Mouse (Mus musculus): ENCODE measurements around the gene Gpr137. TPM values are rescaled to one million over a fixed set of nuclear protein-coding genes. Genes with fewer than 3 reads are reported as not detected.

Gene Gpr137
- polyA plus RNA-seq, 1 experiment from 2014 or later, result 60.4 TPM

GRCm38 (mm10) chr19:6983621-6984020 lies 41.3 kb upstream of the Gpr137 start:
- no peaks in the 10 kb centered on the region for H3K9me3 ChIP-seq (ENCODE audit: control insufficient read depth, low read length)
- peaks cover 13% of the 10 kb centered on the region for H3K36me3 ChIP-seq (ENCODE audit: control insufficient read depth, insufficient read depth, low read length)
- H3K27ac ChIP-seq (replicated peaks; ENCODE audit: low read depth, low read length), result no peak overlapping the region
- peaks cover 33% of the 10 kb centered on the region for H3K4me1 ChIP-seq (ENCODE audit: control insufficient read depth, insufficient read depth, low read length)
- H3K27me3 ChIP-seq (ENCODE audit: control insufficient read depth, insufficient read depth, low read length), result no peaks in the 10 kb centered on the region
- ATAC-seq (ENCODE audit: low FRiP score, low TSS enrichment) (no peak), DNase-seq (no peak)
- no peak overlapping the region for H3K9ac ChIP-seq (replicated peaks; ENCODE audit: low read length)
- no peak overlapping the region for H3K4me2 ChIP-seq (ENCODE audit: low read length)
- no peak overlapping the region for H3K4me3 ChIP-seq (replicated peaks; ENCODE audit: low read depth, low read length)
- 63% methylated on average over 5 of the region's 5 CpGs for WGBS

- Histone ChIP-seq H3K4me2 (ENCODE audit: low read length) (0 out of 2 replicates have a peak overlapping the region, but pooled peaks have one; percentile 75), H3K9me3 (ENCODE audit: control insufficient read depth, low read length) (no peaks in the 10 kb centered on the region), H3K4me3 (replicated peaks; ENCODE audit: low read depth, low read length) (no peak overlapping the region), H3K27me3 (ENCODE audit: control insufficient read depth, insufficient read depth, low read length) (no peaks in the 10 kb centered on the region), H3K4me1 (ENCODE audit: control insufficient read depth, insufficient read depth, low read length) (peaks cover 38% of the 10 kb centered on the region), H3K27ac (replicated peaks; ENCODE audit: low read depth, low read length) (no peak overlapping the region), H3K9ac (replicated peaks; ENCODE audit: low read length) (no peak overlapping the region), H3K36me3 (ENCODE audit: control insufficient read depth, insufficient read depth, low read length) (peaks cover 33% of the 10 kb centered on the region)
- ATAC-seq (ENCODE audit: low FRiP score, low TSS enrichment), result no peak
- DNase-seq, result no peak
- 91% methylated on average over 4 of the region's 4 CpGs for WGBS
Measured at GRCm38 (mm10) chr19:6981465-6981864, 39.2 kb upstream of the Gpr137 start.

- Histone ChIP-seq H3K4me3 (replicated peaks; ENCODE audit: low read depth, low read length) (peak within 1 kb of the TSS; percentile 66), H3K27ac (replicated peaks; ENCODE audit: low read depth, low read length) (peak within 1 kb of the TSS; percentile 96), H3K27me3 (ENCODE audit: control insufficient read depth, insufficient read depth, low read length) (no peaks in the 10 kb centered on the region), H3K9ac (replicated peaks; ENCODE audit: low read length) (peak within 1 kb of the TSS; percentile 75), H3K4me1 (ENCODE audit: control insufficient read depth, insufficient read depth, low read length) (peaks cover 40% of the 10 kb centered on the region), H3K36me3 (ENCODE audit: control insufficient read depth, insufficient read depth, low read length) (peaks cover 34% of the 10 kb centered on the region), H3K9me3 (ENCODE audit: control insufficient read depth, low read length) (no peaks in the 10 kb centered on the region), H3K4me2 (ENCODE audit: low read length) (peak within 1 kb of the TSS; percentile 75)
- DNase-seq, result peak; percentile 100
- 2% methylated on average over 38 of the region's 38 CpGs for WGBS
- peak; percentile 90 for ATAC-seq (ENCODE audit: low FRiP score, low TSS enrichment)
Measured at GRCm38 (mm10) chr19:6980381-6981093, 38.3 kb upstream of the Gpr137 start, which contains the start of gene Fkbp2. Gene Fkbp2 (minus strand): TSS chr19:6980501.

GRCm38 (mm10) chr19:6979486-6980380 lies 37.5 kb upstream of the Gpr137 start:
- ATAC-seq (ENCODE audit: low FRiP score, low TSS enrichment), result peak; percentile 89
- WGBS, result under 1% methylated on average over 59 of the region's 59 CpGs
- Histone ChIP-seq H3K4me2 (ENCODE audit: low read length) (peak overlapping the region; percentile 75), H3K27me3 (ENCODE audit: control insufficient read depth, insufficient read depth, low read length) (no peaks in the 10 kb centered on the region), H3K9me3 (ENCODE audit: control insufficient read depth, low read length) (no peaks in the 10 kb centered on the region), H3K4me3 (replicated peaks; ENCODE audit: low read depth, low read length) (peak overlapping the region; percentile 66), H3K9ac (replicated peaks; ENCODE audit: low read length) (peak overlapping the region; percentile 75), H3K36me3 (ENCODE audit: control insufficient read depth, insufficient read depth, low read length) (peaks cover 27% of the 10 kb centered on the region), H3K27ac (replicated peaks; ENCODE audit: low read depth, low read length) (peak overlapping the region; percentile 96), H3K4me1 (ENCODE audit: control insufficient read depth, insufficient read depth, low read length) (peaks cover 40% of the 10 kb centered on the region)
- peak; percentile 98 for DNase-seq

GRCm38 (mm10) chr19:6979001-6979479 lies 36.8 kb upstream of the Gpr137 start:
- DNase-seq (peak; percentile 32), ATAC-seq (ENCODE audit: low FRiP score, low TSS enrichment) (no peak)
- H3K36me3 ChIP-seq (ENCODE audit: control insufficient read depth, insufficient read depth, low read length), result peaks cover 27% of the 10 kb centered on the region
- H3K4me3 ChIP-seq (replicated peaks; ENCODE audit: low read depth, low read length), result peak overlapping the region; percentile 66
- peak overlapping the region; percentile 75 for H3K4me2 ChIP-seq (ENCODE audit: low read length)
- no peaks in the 10 kb centered on the region for H3K27me3 ChIP-seq (ENCODE audit: control insufficient read depth, insufficient read depth, low read length)
- peak overlapping the region; percentile 96 for H3K27ac ChIP-seq (replicated peaks; ENCODE audit: low read depth, low read length)
- 10% methylated on average over 11 of the region's 11 CpGs for WGBS
- H3K4me1 ChIP-seq (ENCODE audit: control insufficient read depth, insufficient read depth, low read length), result peaks cover 40% of the 10 kb centered on the region
- peak overlapping the region; percentile 75 for H3K9ac ChIP-seq (replicated peaks; ENCODE audit: low read length)
- no peaks in the 10 kb centered on the region for H3K9me3 ChIP-seq (ENCODE audit: control insufficient read depth, low read length)

GRCm38 (mm10) chr19:6978639-6978974 lies 36.3 kb upstream of the Gpr137 start:
- Histone ChIP-seq H3K4me3 (replicated peaks; ENCODE audit: low read depth, low read length) (peak overlapping the region; percentile 66), H3K9me3 (ENCODE audit: control insufficient read depth, low read length) (no peaks in the 10 kb centered on the region), H3K4me2 (ENCODE audit: low read length) (peak overlapping the region; percentile 75), H3K27me3 (ENCODE audit: control insufficient read depth, insufficient read depth, low read length) (no peaks in the 10 kb centered on the region), H3K9ac (replicated peaks; ENCODE audit: low read length) (peak overlapping the region; percentile 75; the same call in 1 of the 2 replicates), H3K36me3 (ENCODE audit: control insufficient read depth, insufficient read depth, low read length) (peaks cover 26% of the 10 kb centered on the region), H3K4me1 (ENCODE audit: control insufficient read depth, insufficient read depth, low read length) (peaks cover 40% of the 10 kb centered on the region), H3K27ac (replicated peaks; ENCODE audit: low read depth, low read length) (peak overlapping the region; percentile 96; the same call in 1 of the 2 replicates)
- ATAC-seq (ENCODE audit: low FRiP score, low TSS enrichment) (no peak), DNase-seq (no peak)
- 57% methylated on average over 3 of the region's 3 CpGs for WGBS

GRCm38 (mm10) chr19:6977759-6978638 lies 35.7 kb upstream of the Gpr137 start:
- H3K27ac ChIP-seq (replicated peaks; ENCODE audit: low read depth, low read length), result 0 out of 2 replicates have a peak overlapping the region, but pooled peaks have one; percentile 96

More at GRCm38 (mm10) chr19:6977759-6978638, 35.7 kb upstream of the Gpr137 start:
- peak overlapping the region; percentile 66; the same call in 1 of the 2 replicates for H3K4me3 ChIP-seq (replicated peaks; ENCODE audit: low read depth, low read length)
- DNase-seq (no peak), ATAC-seq (ENCODE audit: low FRiP score, low TSS enrichment) (no peak)
- 86% methylated on average over 13 of the region's 13 CpGs for WGBS
- no peaks in the 10 kb centered on the region for H3K9me3 ChIP-seq (ENCODE audit: control insufficient read depth, low read length)
- no peaks in the 10 kb centered on the region for H3K27me3 ChIP-seq (ENCODE audit: control insufficient read depth, insufficient read depth, low read length)
- peaks cover 22% of the 10 kb centered on the region for H3K36me3 ChIP-seq (ENCODE audit: control insufficient read depth, insufficient read depth, low read length)
- peak overlapping the region; percentile 78 for H3K4me2 ChIP-seq (ENCODE audit: low read length)
- peak overlapping the region; percentile 4; the same call in 1 of the 2 replicates for H3K9ac ChIP-seq (replicated peaks; ENCODE audit: low read length)
- peaks cover 40% of the 10 kb centered on the region for H3K4me1 ChIP-seq (ENCODE audit: control insufficient read depth, insufficient read depth, low read length)

Measured in midbrain, embryonic 14.5 days (tissue).